Mouse (Mus musculus): ENCODE measurements at regions not wholly inside any gene's neighbourhood (a gene's known extent, or its start where the extent isn't known, plus 50 kb on each side); places are given as distances from the start of the nearest gene placed in this dataset.

- no peak for DNase-seq (ENCODE audit: low spot score in 2 of 2)
Measured at GRCm38 (mm10) chr13:101127262-101127661, 294.0 kb upstream of the Slc30a5 start.

GRCm38 (mm10) chr13:101117311-101117710 lies 284.1 kb upstream of the Slc30a5 start:
- DNase-seq (ENCODE audit: low spot score in 2 of 2), result no peak

- no peak for DNase-seq (ENCODE audit: low spot score in 2 of 2)
Measured at GRCm38 (mm10) chr13:101115296-101115695, 282.1 kb upstream of the Slc30a5 start.

DNA sequence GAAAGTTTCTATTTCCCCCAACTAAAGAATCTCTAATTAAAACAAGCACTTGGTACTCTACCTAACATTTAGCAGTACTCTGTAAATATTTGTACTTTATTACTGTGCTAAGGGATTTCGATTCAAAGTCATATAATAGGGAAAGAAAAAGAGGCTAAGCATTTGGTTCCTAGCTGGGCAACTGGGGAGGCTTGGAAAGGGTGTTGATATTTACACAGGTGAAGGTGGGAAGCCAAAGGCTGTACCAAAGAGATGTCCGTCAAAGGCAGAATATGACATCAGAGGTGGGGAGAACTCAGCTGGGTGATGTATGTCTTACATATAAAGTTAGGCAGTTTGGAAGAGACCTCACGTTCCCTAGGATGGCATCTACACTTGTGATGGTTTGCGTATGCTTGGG lies 278.9 kb upstream of the Slc30a5 start:
- DNase-seq (ENCODE audit: low spot score in 2 of 2), result no peak

GRCm38 (mm10) chr13:101111773-101112172 lies 278.5 kb upstream of the Slc30a5 start:
- DNase-seq (ENCODE audit: low spot score in 2 of 2), result no peak

- DNase-seq (ENCODE audit: low spot score in 2 of 2), result no peak
Measured at GRCm38 (mm10) chr13:101100621-101101020, 267.4 kb upstream of the Slc30a5 start.

DNA sequence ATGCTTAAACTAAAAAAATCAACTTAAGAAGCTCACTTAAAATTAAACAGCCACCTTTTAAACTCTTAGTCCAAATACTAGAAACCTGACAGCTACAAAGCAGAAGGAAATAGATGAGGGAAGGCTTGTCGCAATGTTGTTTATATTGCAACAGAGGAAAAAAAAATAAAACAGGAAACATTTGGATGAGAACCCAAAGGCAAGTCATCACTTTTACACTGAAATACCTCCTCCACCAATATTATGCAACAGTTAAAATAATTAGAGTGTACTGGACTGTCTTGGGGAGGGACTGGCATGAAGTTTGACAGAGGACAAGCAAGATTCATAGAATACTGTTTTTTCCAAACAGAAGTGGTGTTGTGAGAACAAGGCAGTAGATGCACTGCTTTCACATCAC lies 263.6 kb upstream of the Slc30a5 start:
- DNase-seq (ENCODE audit: low spot score in 2 of 2), result no peak

DNA sequence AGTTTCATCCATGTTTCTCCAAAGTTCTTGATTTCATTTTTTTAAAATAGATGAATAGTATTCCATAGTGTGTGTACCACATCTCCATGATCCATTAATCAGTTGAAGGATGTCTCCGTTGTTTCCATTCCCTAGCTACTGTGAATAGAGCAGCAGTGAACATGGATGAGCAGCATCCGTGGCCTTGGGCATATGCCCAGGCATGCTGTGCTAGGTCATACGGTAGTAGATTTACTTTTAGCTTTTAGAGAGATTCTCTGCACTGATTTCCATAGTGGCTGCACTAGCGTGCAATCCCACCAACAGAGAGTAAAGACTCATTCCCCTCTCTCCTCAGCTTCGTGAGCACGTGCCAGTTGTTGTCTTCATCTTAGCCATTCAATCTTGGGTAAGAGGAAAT lies 263.0 kb upstream of the Slc30a5 start:
- DNase-seq (ENCODE audit: low spot score in 2 of 2), result no peak

DNA sequence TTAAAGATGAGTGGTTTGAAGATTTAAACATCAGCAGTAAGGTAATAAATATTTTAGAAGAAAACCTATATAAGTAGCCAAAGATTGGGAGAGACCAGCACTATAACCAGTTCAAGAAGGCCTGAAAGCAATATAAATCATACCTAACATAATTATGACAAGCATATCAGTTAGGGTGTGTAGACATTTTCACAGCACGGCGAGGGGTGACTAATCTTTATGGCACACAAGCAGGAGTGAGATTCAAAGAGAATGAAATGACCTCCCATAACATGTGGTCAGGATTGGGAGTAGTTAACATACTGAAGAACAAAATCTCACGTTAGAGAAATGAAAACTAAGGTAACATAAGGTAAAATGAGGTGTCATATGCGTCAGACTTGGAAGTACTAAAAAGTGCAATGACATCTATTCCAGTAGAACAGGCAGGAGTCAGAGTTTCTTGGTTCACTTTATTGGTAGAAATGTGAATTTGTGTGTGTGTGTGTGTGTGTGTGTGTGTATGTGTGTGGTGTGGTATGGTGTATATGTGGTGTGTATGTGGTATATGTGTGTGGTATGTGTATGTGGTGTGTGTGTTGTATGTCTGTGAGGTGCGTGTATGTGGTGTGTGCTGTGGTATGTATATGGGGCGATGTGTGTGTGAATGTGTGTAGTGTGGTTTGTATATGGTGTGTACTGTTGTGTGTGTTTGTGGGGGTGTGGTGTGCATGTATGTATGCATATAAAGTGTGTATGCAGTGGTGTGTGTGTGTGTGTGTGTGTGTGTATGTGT lies 262.0 kb upstream of the Slc30a5 start:
- DNase-seq (ENCODE audit: low spot score in 2 of 2), result no peak

DNA sequence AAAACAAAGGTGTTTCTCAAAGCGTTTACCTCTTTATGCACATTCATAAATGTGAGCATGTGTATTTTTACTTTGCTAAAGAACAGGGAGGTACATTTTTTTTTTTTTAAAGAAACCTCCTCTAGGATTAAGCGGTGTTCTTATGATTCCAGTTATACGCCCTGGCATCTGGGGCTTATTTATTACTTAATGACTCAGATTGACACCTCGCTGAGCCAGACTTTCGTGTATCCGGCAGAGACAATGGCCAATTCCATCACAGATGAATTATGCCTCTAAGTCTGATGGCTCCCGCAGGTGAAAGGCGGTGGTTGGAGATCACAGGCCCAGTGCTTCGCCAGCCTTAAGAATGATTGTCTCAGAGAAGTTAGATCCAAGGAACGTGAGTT lies 259.5 kb upstream of the Slc30a5 start:
- DNase-seq (ENCODE audit: low spot score in 2 of 2), result no peak

- DNase-seq (ENCODE audit: low spot score in 2 of 2), result peak; percentile 30 to 73
Measured at GRCm38 (mm10) chr13:101092033-101092742, 259.0 kb upstream of the Slc30a5 start.

DNA sequence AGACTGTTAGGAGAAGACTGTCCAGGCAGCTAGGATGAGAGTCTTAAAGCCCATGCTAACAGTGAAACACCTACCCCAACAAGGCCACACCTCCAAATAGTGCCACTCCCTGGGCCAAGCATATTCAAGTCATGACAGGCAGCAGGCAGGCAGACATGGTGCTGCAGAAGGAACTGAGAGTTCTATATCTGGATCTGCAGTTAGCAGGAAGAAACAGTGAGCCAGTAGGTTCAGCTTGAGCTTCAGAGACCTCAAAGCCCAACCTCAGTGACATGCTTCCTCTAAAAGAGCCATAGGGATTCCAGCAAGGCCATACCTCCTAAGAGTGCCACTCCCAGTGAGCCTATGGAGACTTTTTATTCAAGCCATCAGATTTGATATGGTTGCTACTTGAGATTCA lies 252.0 kb upstream of the Slc30a5 start:
- no peak for DNase-seq (ENCODE audit: low spot score in 2 of 2)

DNA sequence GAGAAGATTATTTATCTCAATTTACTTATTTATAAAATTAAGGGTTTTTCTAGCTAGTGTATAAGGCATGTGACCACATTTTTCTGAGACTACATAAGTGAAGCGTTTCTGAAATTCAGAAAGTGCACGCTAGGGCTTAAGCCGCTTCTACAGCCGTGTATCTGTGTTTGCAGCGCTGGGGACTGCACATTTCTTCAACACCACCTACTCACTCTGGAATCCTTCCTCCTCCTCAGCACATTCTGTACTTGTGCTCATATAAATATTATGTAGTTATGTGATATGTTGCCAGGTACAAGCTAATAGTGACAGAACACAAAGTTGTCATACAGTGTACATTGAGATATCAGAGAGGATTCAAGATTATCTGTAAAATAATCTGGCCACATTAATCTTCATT lies 251.0 kb upstream of the Slc30a5 start:
- DNase-seq (ENCODE audit: low spot score in 2 of 2), result no peak

GRCm38 (mm10) chr13:101083416-101083815 lies 250.2 kb upstream of the Slc30a5 start:
- DNase-seq (ENCODE audit: low spot score in 2 of 2), result no peak

- DNase-seq (ENCODE audit: low spot score in 2 of 2), result no peak
Measured at GRCm38 (mm10) chr13:101068489-101068888, 235.3 kb upstream of the Slc30a5 start.

- no peak for DNase-seq (ENCODE audit: low spot score in 2 of 2)
Measured at GRCm38 (mm10) chr13:101062582-101062981, 229.4 kb upstream of the Slc30a5 start.

- DNase-seq (ENCODE audit: low spot score in 2 of 2), result no peak
Measured at GRCm38 (mm10) chr13:101061233-101062144, 228.3 kb upstream of the Slc30a5 start.

GRCm38 (mm10) chr13:101049511-101049910 lies 216.3 kb upstream of the Slc30a5 start:
- no peak for DNase-seq (ENCODE audit: low spot score in 2 of 2)

GRCm38 (mm10) chr13:101032594-101032993 lies 199.4 kb upstream of the Slc30a5 start:
- no peak for DNase-seq (ENCODE audit: low spot score in 2 of 2)

GRCm38 (mm10) chr13:101026043-101026442 lies 192.8 kb upstream of the Slc30a5 start:
- no peak for DNase-seq (ENCODE audit: low spot score in 2 of 2)

- DNase-seq (ENCODE audit: low spot score in 2 of 2), result no peak
Measured at GRCm38 (mm10) chr13:101025488-101025887, 192.3 kb upstream of the Slc30a5 start.

DNA sequence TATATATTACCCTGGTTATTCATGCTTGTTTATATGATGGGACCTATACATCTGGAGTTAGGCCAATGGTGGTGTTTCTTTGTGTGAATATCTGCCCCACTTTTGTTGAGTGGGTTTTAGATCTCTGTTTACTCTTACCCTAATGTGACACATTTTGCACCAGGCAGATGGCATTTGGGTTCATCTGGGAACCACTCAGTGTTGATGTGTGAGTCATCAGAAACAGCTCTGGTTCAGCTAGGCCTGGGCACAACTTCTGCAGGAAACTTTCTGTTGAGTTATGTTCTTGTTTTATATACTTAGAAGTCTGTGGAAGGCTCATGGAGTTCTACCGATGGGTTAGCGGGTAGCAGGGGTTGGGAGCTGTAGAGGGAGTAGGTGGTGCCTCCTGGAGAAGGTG lies 191.7 kb upstream of the Slc30a5 start:
- no peak for DNase-seq (ENCODE audit: low spot score in 2 of 2)
